Comparison of ENCODE assay signal across 19 mouse cellular contexts in the genomic region with DNA sequence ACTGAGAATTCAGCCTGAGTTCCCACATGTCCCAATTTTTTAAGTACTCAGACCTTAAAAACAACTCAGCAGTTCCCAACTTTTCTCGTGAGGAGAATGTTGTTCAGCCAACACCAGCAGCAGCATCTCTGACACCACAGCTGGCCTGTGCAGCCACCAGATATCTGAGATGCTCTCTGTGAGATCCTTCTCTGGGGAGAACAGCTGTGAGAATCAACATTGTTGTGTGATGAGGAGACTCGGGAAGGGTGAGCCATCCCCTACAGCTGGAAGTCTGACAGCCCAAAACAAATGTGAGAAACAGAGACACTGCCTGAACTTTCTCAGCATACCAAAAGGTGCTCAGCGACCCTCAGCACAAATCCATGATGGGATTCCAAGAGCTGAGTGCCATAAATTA. TPM values are rescaled to one million over a fixed set of nuclear protein-coding genes. Genes with fewer than 3 reads are reported as not detected.
DNase-seq lines count a peak whose midpoint lies in the region; ATAC-seq and TF ChIP-seq lines count a peak whose summit lies in the region.
"Had no signal": no experiment of that assay in that cellular context is flagged by ENCODE, and none has a peak within 500 bp of the region (broad histone marks: within the 10 kb centered on the region; RNA-seq: fewer than 3 reads in every experiment).

No protein-coding gene starts in this region.

- WGBS in heart, embryonic 10.5 days = 55% methylated on average over 3 of the region's 3 CpGs
- WGBS in lung, embryonic 14.5 days = 33% methylated on average over 3 of the region's 3 CpGs
- WGBS in hindbrain, postnatal 0 days = 60% methylated on average over 3 of the region's 3 CpGs

- TF ChIP-seq POLR2A in myocyte (IDR thresholded peaks at IDR 0.05; ENCODE audit: insufficient read length, low read depth) = no peak

- H3K9me3 ChIP-seq in heart, embryonic 10.5 days = no peaks in the 10 kb centered on the region
- no peaks in the 10 kb centered on the region for H3K9me3 ChIP-seq in lung, embryonic 14.5 days (ENCODE audit: low read depth, low read length)
- no peaks in the 10 kb centered on the region for H3K9me3 ChIP-seq in hindbrain, postnatal 0 days (ENCODE audit: low read length)
- H3K9me3 ChIP-seq: hindbrain, embryonic 15.5 days; limb, embryonic 12.5 days; midbrain, embryonic 10.5 days had no signal

- H3K4me3 ChIP-seq in heart, embryonic 10.5 days = no peak overlapping the region
- no peak overlapping the region for H3K4me3 ChIP-seq in lung, embryonic 14.5 days (ENCODE audit: low read depth, low read length)
- no peak overlapping the region for H3K4me3 ChIP-seq in myocyte
- H3K4me3 ChIP-seq in hindbrain, postnatal 0 days (ENCODE audit: low read length) = no peak overlapping the region
- H3K4me3 ChIP-seq: hindbrain, embryonic 15.5 days; limb, embryonic 12.5 days; midbrain, embryonic 10.5 days had no signal

- DNase-seq in heart, adult 11 months = peak; percentile 97
- no peak for DNase-seq in heart, embryonic 10.5 days (ENCODE audit: low spot score)
- DNase-seq in lung, embryonic 14.5 days = no peak
- DNase-seq in lung, postnatal 10 days = no peak
- peak; percentile 58 for DNase-seq in gastrocnemius, postnatal 14 days
- no peak for DNase-seq in left cerebral cortex, postnatal 25 days (ENCODE audit: low spot score in 2 of 2)
- no peak for DNase-seq in hindbrain, postnatal 0 days (ENCODE audit: low spot score)
- DNase-seq: adrenal gland, adult 2 months; B cell, adult 2 months; cerebellum, adult 11-12 months; cerebellum, postnatal 10 days; kidney, adult 18-20 months had no signal

- intact Hi-C loops in gastrocnemius, postnatal 14 days (cut with DNase I; ENCODE audit: low total_unique reads) = no loop called here
- intact Hi-C loops in left cerebral cortex, postnatal 25 days (cut with DNase I) = no loop called here

- no peak overlapping the region for H3ac ChIP-seq in myocyte (ENCODE audit: control insufficient read depth, insufficient read length)

- TF ChIP-seq CTCF in lung, embryonic 14.5 days (IDR thresholded peaks at IDR 0.05; ENCODE audit: low read depth) = no peak
- TF ChIP-seq CTCF in hindbrain, postnatal 0 days (IDR thresholded peaks at IDR 0.05; ENCODE audit: low read depth) = no peak

- H3K4me2 ChIP-seq in lung, embryonic 14.5 days = no peak overlapping the region
- H3K4me2 ChIP-seq in myocyte (ENCODE audit: low read depth) = peak overlapping the region; percentile 8
- H3K4me2 ChIP-seq in hindbrain, postnatal 0 days (ENCODE audit: low read depth, low read length) = no peak overlapping the region
- H3K4me2 ChIP-seq: hindbrain, embryonic 15.5 days; limb, embryonic 12.5 days had no signal

- no peak overlapping the region for H3K9ac ChIP-seq in lung, embryonic 14.5 days
- no peak overlapping the region for H3K9ac ChIP-seq in hindbrain, postnatal 0 days (replicated peaks; ENCODE audit: low read length)
- H3K9ac ChIP-seq: hindbrain, embryonic 15.5 days; limb, embryonic 12.5 days; liver, embryonic 14.5 days had no signal

- no peak for ATAC-seq in lung, embryonic 14.5 days (ENCODE audit: insufficient read depth)
- no peak for ATAC-seq in hindbrain, postnatal 0 days
- ATAC-seq: midbrain, embryonic 16.5 days had no signal

- H3K79me2 ChIP-seq in myocyte (ENCODE audit: control insufficient read depth, insufficient read depth) = peaks cover 17% of the 10 kb centered on the region

- no peaks in the 10 kb centered on the region for H3K27me3 ChIP-seq in heart, embryonic 10.5 days (ENCODE audit: insufficient read depth, poor library complexity, severe bottlenecking)
- no peaks in the 10 kb centered on the region for H3K27me3 ChIP-seq in lung, embryonic 14.5 days (ENCODE audit: insufficient read depth, low read length)
- no peaks in the 10 kb centered on the region for H3K27me3 ChIP-seq in myocyte (ENCODE audit: control insufficient read depth, insufficient read depth, insufficient read length)
- no peaks in the 10 kb centered on the region for H3K27me3 ChIP-seq in hindbrain, postnatal 0 days (ENCODE audit: insufficient read depth, low read length)
- H3K27me3 ChIP-seq: hindbrain, embryonic 15.5 days; limb, embryonic 12.5 days had no signal

- no peak overlapping the region for H3K27ac ChIP-seq in heart, embryonic 10.5 days
- peak overlapping the region; percentile 30; the same call in 1 of the 2 replicates for H3K27ac ChIP-seq in lung, embryonic 14.5 days (ENCODE audit: low read depth)
- no peak overlapping the region for H3K27ac ChIP-seq in hindbrain, postnatal 0 days
- H3K27ac ChIP-seq: hindbrain, embryonic 15.5 days; liver, embryonic 14.5 days; midbrain, embryonic 10.5 days had no signal

- peaks cover 10% of the 10 kb centered on the region; the same call in 1 of the 2 replicates for H3K36me3 ChIP-seq in heart, embryonic 10.5 days
- H3K36me3 ChIP-seq in lung, embryonic 14.5 days (ENCODE audit: insufficient read depth) = peaks cover 5% of the 10 kb centered on the region; the same call in 1 of the 2 replicates
- no peaks in the 10 kb centered on the region for H3K36me3 ChIP-seq in myocyte (ENCODE audit: control insufficient read depth, insufficient read depth)
- H3K36me3 ChIP-seq in hindbrain, postnatal 0 days (ENCODE audit: insufficient read depth, low read length) = no peaks in the 10 kb centered on the region
- H3K36me3 ChIP-seq: hindbrain, embryonic 15.5 days; midbrain, embryonic 10.5 days had no signal

- H3K4me1 ChIP-seq in heart, embryonic 10.5 days = peaks cover 64% of the 10 kb centered on the region
- H3K4me1 ChIP-seq in lung, embryonic 14.5 days (ENCODE audit: insufficient read depth) = peaks cover 26% of the 10 kb centered on the region
- peaks cover 3% of the 10 kb centered on the region; the same call in 1 of the 2 replicates for H3K4me1 ChIP-seq in hindbrain, postnatal 0 days (ENCODE audit: insufficient read depth, low read length)
- H3K4me1 ChIP-seq: hindbrain, embryonic 15.5 days had no signal

TF ChIP-seq in myocyte, 11 proteins besides CTCF, POLR2A, EP300 and RAD21:
- TF ChIP-seq MYOD1 (IDR thresholded peaks at IDR 0.05; ENCODE audit: control insufficient read depth in 1 of 3, insufficient read length in 2 of 3, low read depth in 2 of 3) (peak in 2 of 3 experiments; percentile 58 to 86), POLR2AphosphoS2 (IDR thresholded peaks at IDR 0.05; ENCODE audit: insufficient read length, low read depth) (no peak)
TF ChIP-seq in myocyte: peak in this region for 1.

RNA-seq across cellular contexts. Expression of a gene that starts 20.0 kb away (rescaled TPM):
- polyA plus RNA-seq in heart, embryonic 10.5 days (2016; fragmentation: Nextera tagmentation; extraction: Ambion mirVana) = 54.9 and 97.0 TPM in 2 replicates
- polyA plus RNA-seq in lung, embryonic 14.5 days (2014; fragmentation: Nextera tagmentation; extraction: Ambion mirVana) = 103 and 111 TPM in 2 replicates
- 100 to 1,000 TPM; 297 to 319 TPM for total RNA-seq in gastrocnemius, postnatal 14 days (2021)
- 47.3 TPM for polyA plus RNA-seq in myocyte (2012; fragmentation: generic; extraction: Trizol)
- total RNA-seq in left cerebral cortex, postnatal 25 days (2021) = 10 to 100 TPM; 47.5 to 52.4 TPM
- total RNA-seq in hindbrain, postnatal 0 days (2014; rRNA removed) = 76.6 and 95.8 TPM in 2 replicates
- polyA plus RNA-seq in hindbrain, postnatal 0 days (2015; fragmentation: Nextera tagmentation; extraction: Ambion mirVana) = 26.5 and 27.8 TPM in 2 replicates

RNA-seq across cellular contexts. Expression of a gene that starts 20.0 kb away (rescaled TPM):
- polyA plus RNA-seq in heart, embryonic 10.5 days (2016; fragmentation: Nextera tagmentation; extraction: Ambion mirVana) = 143 and 257 TPM in 2 replicates
- 372 and 389 TPM in 2 replicates for polyA plus RNA-seq in lung, embryonic 14.5 days (2014; fragmentation: Nextera tagmentation; extraction: Ambion mirVana)
- 100 to 1,000 TPM; 636 to 736 TPM for total RNA-seq in gastrocnemius, postnatal 14 days (2021)
- polyA plus RNA-seq in myocyte (2012; fragmentation: generic; extraction: Trizol) = 34.8 TPM
- 10 to 100 TPM; 55.5 to 63.1 TPM for total RNA-seq in left cerebral cortex, postnatal 25 days (2021)
- 203 and 254 TPM in 2 replicates for total RNA-seq in hindbrain, postnatal 0 days (2014; rRNA removed)
- 46.4 and 55.6 TPM in 2 replicates for polyA plus RNA-seq in hindbrain, postnatal 0 days (2015; fragmentation: Nextera tagmentation; extraction: Ambion mirVana)
- total RNA-seq: MEL had no signal

Comparison
In these comparisons a context has a peak if more than half of its experiments do, and no peak if none do; other contexts are left out.
1. DNase-seq: peak in heart, adult 11 months (single experiment) and gastrocnemius, postnatal 14 days (single experiment); none in heart, embryonic 10.5 days (single experiment), lung, embryonic 14.5 days (single experiment), lung, postnatal 10 days (single experiment), left cerebral cortex, postnatal 25 days (0 of 2) and hindbrain, postnatal 0 days (single experiment).